Comparison of ENCODE assay signal across 17 mouse cellular contexts in genomic region chr1:83747412-83747811, GRCm38 (mm10).
DNase-seq lines count a peak whose midpoint lies in the region; ATAC-seq and TF ChIP-seq lines count a peak whose summit lies in the region.
"Had no signal": no experiment of that assay in that cellular context is flagged by ENCODE, and none has a peak within 500 bp of the region (broad histone marks: within the 10 kb centered on the region; RNA-seq: fewer than 3 reads in every experiment).

No protein-coding gene starts in this region.

- H3K4me2 ChIP-seq in hindbrain, embryonic 12.5 days (replicated peaks), result no peak overlapping the region
- no peak overlapping the region for H3K4me2 ChIP-seq in kidney, postnatal 0 days (ENCODE audit: low read length)
- H3K4me2 ChIP-seq in hindbrain, embryonic 14.5 days (replicated peaks), result no peak overlapping the region
- H3K4me2 ChIP-seq in intestine, embryonic 16.5 days (ENCODE audit: low read depth, low read length), result no peak overlapping the region
- H3K4me2 ChIP-seq: limb, embryonic 12.5 days; liver, embryonic 13.5 days; lung, embryonic 14.5 days had no signal

- H3K36me3 ChIP-seq in hindbrain, embryonic 12.5 days, result no peaks in the 10 kb centered on the region
- H3K36me3 ChIP-seq in hindbrain, embryonic 10.5 days, result no peaks in the 10 kb centered on the region
- no peaks in the 10 kb centered on the region for H3K36me3 ChIP-seq in kidney, postnatal 0 days (ENCODE audit: insufficient read depth, low read length)
- no peaks in the 10 kb centered on the region for H3K36me3 ChIP-seq in hindbrain, embryonic 14.5 days (replicated peaks; ENCODE audit: control insufficient read depth, insufficient read depth)
- H3K36me3 ChIP-seq in intestine, embryonic 16.5 days (ENCODE audit: control insufficient read depth, insufficient read depth, low read length), result no peaks in the 10 kb centered on the region
- H3K36me3 ChIP-seq: embryonic facial prominence, embryonic 10.5 days; heart, embryonic 10.5 days; limb, embryonic 12.5 days; liver, embryonic 13.5 days had no signal

- no peak overlapping the region for H3K9ac ChIP-seq in hindbrain, embryonic 12.5 days
- H3K9ac ChIP-seq in kidney, postnatal 0 days (ENCODE audit: low read depth, low read length), result no peak overlapping the region
- H3K9ac ChIP-seq in hindbrain, embryonic 14.5 days, result no peak overlapping the region
- no peak overlapping the region for H3K9ac ChIP-seq in intestine, embryonic 16.5 days (ENCODE audit: low read depth, low read length)
- H3K9ac ChIP-seq: limb, embryonic 12.5 days; liver, embryonic 13.5 days; lung, embryonic 14.5 days had no signal

- no peak for TF ChIP-seq CTCF in kidney, postnatal 0 days (IDR thresholded peaks at IDR 0.05; ENCODE audit: low read depth)

- H3K9me3 ChIP-seq in hindbrain, embryonic 12.5 days (replicated peaks), result no peaks in the 10 kb centered on the region
- H3K9me3 ChIP-seq in hindbrain, embryonic 10.5 days, result no peaks in the 10 kb centered on the region
- no peaks in the 10 kb centered on the region for H3K9me3 ChIP-seq in kidney, postnatal 0 days (replicated peaks; ENCODE audit: low read length)
- H3K9me3 ChIP-seq in hindbrain, embryonic 14.5 days (ENCODE audit: control insufficient read depth, low read length), result no peaks in the 10 kb centered on the region
- no peaks in the 10 kb centered on the region for H3K9me3 ChIP-seq in intestine, embryonic 16.5 days (ENCODE audit: control insufficient read depth, low read length)
- H3K9me3 ChIP-seq: embryonic facial prominence, embryonic 10.5 days; heart, embryonic 10.5 days; limb, embryonic 12.5 days; liver, embryonic 13.5 days had no signal

- ATAC-seq in hindbrain, embryonic 12.5 days (ENCODE audit: low FRiP score), result no peak
- no peak for ATAC-seq in kidney, postnatal 0 days (replicated peaks; ENCODE audit: low FRiP score, low read depth)
- ATAC-seq in hindbrain, embryonic 14.5 days (ENCODE audit: low FRiP score), result no peak
- peak; percentile 77 for ATAC-seq in intestine, embryonic 16.5 days

- peak overlapping the region; percentile 55 for H3K27ac ChIP-seq in hindbrain, embryonic 12.5 days
- no peak overlapping the region for H3K27ac ChIP-seq in hindbrain, embryonic 10.5 days
- no peak overlapping the region for H3K27ac ChIP-seq in kidney, postnatal 0 days
- peak overlapping the region; percentile 62; the same call in 1 of the 2 replicates for H3K27ac ChIP-seq in hindbrain, embryonic 14.5 days
- no peak overlapping the region for H3K27ac ChIP-seq in intestine, embryonic 16.5 days (ENCODE audit: low read length)
- H3K27ac ChIP-seq: embryonic facial prominence, embryonic 10.5 days; heart, embryonic 10.5 days; limb, embryonic 12.5 days; liver, embryonic 13.5 days had no signal

- WGBS in hindbrain, embryonic 12.5 days, result 92% methylated on average over 3 of the region's 3 CpGs
- 96% methylated on average over 3 of the region's 3 CpGs for WGBS in hindbrain, embryonic 10.5 days
- 60% methylated on average over 3 of the region's 3 CpGs for WGBS in kidney, postnatal 0 days
- 83% methylated on average over 3 of the region's 3 CpGs for WGBS in hindbrain, embryonic 14.5 days
- 63% methylated on average over 3 of the region's 3 CpGs for WGBS in intestine, embryonic 16.5 days

- no peak for DNase-seq in hindbrain, embryonic 10.5 days (ENCODE audit: low spot score)
- DNase-seq in kidney, postnatal 0 days (ENCODE audit: low spot score), result peak; percentile 48
- DNase-seq in kidney, adult 18-20 months, result no peak
- no peak for DNase-seq in hindbrain, embryonic 14.5 days (ENCODE audit: low spot score)
- no peak for DNase-seq in thymus, postnatal 10 days (ENCODE audit: low spot score in 2 of 2)
- DNase-seq: adrenal gland, adult 2 months; cerebellum, adult 11-12 months; cerebellum, postnatal 10 days; liver, embryonic 13.5 days; lung, embryonic 14.5 days; midbrain, embryonic 14.5 days; thymus, adult 18-20 months had no signal

- no peak overlapping the region for H3K4me3 ChIP-seq in hindbrain, embryonic 12.5 days
- H3K4me3 ChIP-seq in hindbrain, embryonic 10.5 days, result no peak overlapping the region
- no peak overlapping the region for H3K4me3 ChIP-seq in kidney, postnatal 0 days (replicated peaks; ENCODE audit: low read depth, low read length)
- H3K4me3 ChIP-seq in hindbrain, embryonic 14.5 days (replicated peaks; ENCODE audit: low read length), result no peak overlapping the region
- H3K4me3 ChIP-seq in intestine, embryonic 16.5 days (ENCODE audit: low read length), result no peak overlapping the region
- H3K4me3 ChIP-seq: embryonic facial prominence, embryonic 10.5 days; heart, embryonic 10.5 days; limb, embryonic 12.5 days; liver, embryonic 13.5 days had no signal

- H3K27me3 ChIP-seq in hindbrain, embryonic 12.5 days, result no peaks in the 10 kb centered on the region
- no peaks in the 10 kb centered on the region for H3K27me3 ChIP-seq in hindbrain, embryonic 10.5 days (ENCODE audit: insufficient read depth, poor library complexity, severe bottlenecking)
- H3K27me3 ChIP-seq in kidney, postnatal 0 days (ENCODE audit: insufficient read depth, low read length), result no peaks in the 10 kb centered on the region
- no peaks in the 10 kb centered on the region for H3K27me3 ChIP-seq in hindbrain, embryonic 14.5 days (ENCODE audit: control insufficient read depth, insufficient read depth, low read length)
- H3K27me3 ChIP-seq in intestine, embryonic 16.5 days (replicated peaks; ENCODE audit: control insufficient read depth, insufficient read depth, low read length), result no peaks in the 10 kb centered on the region
- H3K27me3 ChIP-seq: liver, embryonic 13.5 days had no signal

- H3K4me1 ChIP-seq in hindbrain, embryonic 12.5 days, result peaks cover 12% of the 10 kb centered on the region
- peaks cover 8% of the 10 kb centered on the region for H3K4me1 ChIP-seq in hindbrain, embryonic 10.5 days (replicated peaks)
- no peaks in the 10 kb centered on the region for H3K4me1 ChIP-seq in kidney, postnatal 0 days (replicated peaks; ENCODE audit: insufficient read depth, low read length)
- H3K4me1 ChIP-seq in hindbrain, embryonic 14.5 days (replicated peaks; ENCODE audit: control insufficient read depth, insufficient read depth, low read length), result peaks cover 32% of the 10 kb centered on the region
- H3K4me1 ChIP-seq in intestine, embryonic 16.5 days (ENCODE audit: control insufficient read depth, insufficient read depth, low read length), result no peaks in the 10 kb centered on the region
- H3K4me1 ChIP-seq: embryonic facial prominence, embryonic 10.5 days; heart, embryonic 10.5 days; limb, embryonic 12.5 days; liver, embryonic 13.5 days had no signal

Comparison
In these comparisons a context has a peak if more than half of its experiments do, and no peak if none do; other contexts are left out.
1. H3K27ac ChIP-seq: peak in hindbrain, embryonic 12.5 days (single experiment) and hindbrain, embryonic 14.5 days (single experiment); none in hindbrain, embryonic 10.5 days (single experiment), kidney, postnatal 0 days (single experiment) and intestine, embryonic 16.5 days (single experiment).